Mouse (Mus musculus) CH12.LX (cell line): ENCODE data around the gene Npas2. TPM values are rescaled to one million over a fixed set of nuclear protein-coding genes. Genes with fewer than 3 reads are reported as not detected.

ENCODE experiments used
- DNase-seq: peaks from one replicate; pipeline ENCODE4 v3.0.0-alpha.2; 2013; ENCODE audit errors: extremely low read depth
- H3K27ac ChIP-seq: 2 replicates; pipeline ENCODE4 v1.5.1; 2012; ENCODE audit warnings: low read depth, mild to moderate bottlenecking, control low read depth, moderate library complexity; ENCODE audit not compliant: insufficient read depth
- H3K27me3 ChIP-seq: replicated peaks from 2 replicates; pipeline ENCODE3; 2012; ENCODE audit warnings: inconsistent platforms
- H3K36me3 ChIP-seq, 2 experiments: replicated peaks in 1 of 2; 2 replicates each; pipeline versions ENCODE3 to v1.6.1; 2012; ENCODE audit warnings: inconsistent platforms in 1 of 2, low read length in 1 of 2, mild to moderate bottlenecking in 1 of 2, mixed read lengths in 1 of 2, moderate library complexity in 1 of 2; ENCODE audit not compliant: control insufficient read depth in 1 of 2, insufficient read depth in 1 of 2
- H3K4me1 ChIP-seq, 2 experiments: 2 replicates each; pipeline ENCODE4 v1.6.1; 2012; ENCODE audit warnings: inconsistent platforms in 1 of 2, moderate library complexity in 1 of 2; ENCODE audit not compliant: insufficient read depth in 2 of 2, control insufficient read depth in 1 of 2
- H3K4me2 ChIP-seq: 2 replicates; pipeline ENCODE4 v1.6.1; 2012; ENCODE audit warnings: low read depth, mild to moderate bottlenecking, control low read depth; ENCODE audit not compliant: poor library complexity, insufficient read depth, severe bottlenecking
- H3K4me3 ChIP-seq, 3 experiments: fragments of 150-350 bp in 1 of 3; sonication (generic) in 1 of 3; replicated peaks in 1 of 3; 2 replicates each; pipeline versions ENCODE3 to v1.5.1; 2011 to 2012; ENCODE audit warnings: low read depth in 2 of 3, low read length in 2 of 3, mild to moderate bottlenecking in 2 of 3, moderate library complexity in 2 of 3, control low read depth in 1 of 3, improper control_type of control experiment in 1 of 3, inconsistent platforms in 1 of 3, mixed read lengths in 1 of 3; ENCODE audit not compliant: poor library complexity in 1 of 3
- H3K79me2 ChIP-seq: replicated peaks from 2 replicates; pipeline ENCODE4 v1.6.1; 2012; ENCODE audit warnings: mild to moderate bottlenecking, moderate library complexity; ENCODE audit not compliant: control insufficient read depth, poor library complexity, insufficient read depth, severe bottlenecking; ENCODE audit errors: extremely low read depth
- H3K9ac ChIP-seq: 2 replicates; pipeline ENCODE4 v1.6.1; 2012; ENCODE audit warnings: low read depth, mild to moderate bottlenecking, control low read depth, moderate library complexity; ENCODE audit not compliant: insufficient read depth
- H3K9me3 ChIP-seq: replicated peaks from 2 replicates; pipeline ENCODE3; 2012; ENCODE audit warnings: low read length, inconsistent platforms, mixed read lengths
- EP300 ChIP-seq: IDR thresholded peaks from 2 replicates; pipeline ENCODE4 v1.6.1; 2011; ENCODE audit warnings: low read length, improper control_type of control experiment
- ETS1 ChIP-seq: conservative IDR thresholded peaks from 2 replicates; pipeline ENCODE4 v1.6.1; 2012; ENCODE audit warnings: low read depth, mild to moderate bottlenecking, inconsistent platforms, low read length, improper control_type of control experiment, moderate library complexity
- HCFC1 ChIP-seq: IDR thresholded peaks from 2 replicates; pipeline ENCODE4 v1.6.1; 2012; ENCODE audit warnings: low read depth, mild to moderate bottlenecking, inconsistent platforms, low read length, improper control_type of control experiment
- MAX ChIP-seq: IDR thresholded peaks from 2 replicates; pipeline ENCODE4 v1.6.1; 2011; ENCODE audit warnings: low read length, improper control_type of control experiment
- MAZ ChIP-seq: IDR thresholded peaks from 2 replicates; pipeline ENCODE4 v1.6.1; 2012; ENCODE audit warnings: low read depth, mild to moderate bottlenecking, inconsistent platforms, low read length, improper control_type of control experiment, moderate library complexity
- MYC ChIP-seq: IDR thresholded peaks from 2 replicates; pipeline ENCODE4 v1.6.1; 2011; ENCODE audit warnings: low read depth, mild to moderate bottlenecking, improper control_type of control experiment, low read length
- NELFE ChIP-seq: IDR thresholded peaks from 2 replicates; pipeline ENCODE4 v1.6.1; 2011; ENCODE audit warnings: low read depth, low read length, improper control_type of control experiment
- POLR2A ChIP-seq: IDR thresholded peaks from 2 replicates; pipeline ENCODE4 v1.6.1; 2011; ENCODE audit warnings: low read depth, mild to moderate bottlenecking, improper control_type of control experiment, low read length
- RCOR1 ChIP-seq: conservative IDR thresholded peaks from 2 replicates; pipeline ENCODE4 v1.6.1; 2012; ENCODE audit warnings: low read depth, mild to moderate bottlenecking, inconsistent platforms, low read length, improper control_type of control experiment
- SMC3 ChIP-seq: IDR thresholded peaks from 2 replicates; pipeline ENCODE4 v1.6.1; 2011; ENCODE audit warnings: low read depth, low read length, improper control_type of control experiment
- UBTF ChIP-seq: IDR thresholded peaks from 2 replicates; pipeline ENCODE4 v1.6.1; 2012; ENCODE audit warnings: low read depth, mild to moderate bottlenecking, inconsistent platforms, low read length, improper control_type of control experiment, moderate library complexity
- ZC3H11A ChIP-seq: IDR thresholded peaks from 2 replicates; pipeline ENCODE4 v1.6.1; 2012; ENCODE audit warnings: low read depth, mild to moderate bottlenecking, inconsistent platforms, low read length, improper control_type of control experiment
- ZKSCAN1 ChIP-seq: IDR thresholded peaks from 2 replicates; pipeline ENCODE4 v1.6.1; 2012; ENCODE audit warnings: low read depth, inconsistent platforms, low read length, improper control_type of control experiment, borderline replicate concordance
- ZNF384 ChIP-seq: IDR thresholded peaks from 2 replicates; pipeline ENCODE4 v1.6.1; 2012; ENCODE audit warnings: low read depth, low read length, improper control_type of control experiment, inconsistent platforms
- dilution Hi-C: fragments of 300-500 bp; cut with MboI; formaldehyde crosslinking; loops from 2 replicates; pipeline ENCODE4 v1.14.3; 2020; ENCODE audit warnings: low sequenced_read_pairs; ENCODE audit not compliant: extremely low pct_unique_long_range_greater_than_20kb, extremely low pct_ligation_motif_present
- in situ Hi-C: fragments of 300-500 bp; cut with MboI; formaldehyde crosslinking; loops from 3 replicates; pipeline ENCODE4 v1.14.3; 2019; ENCODE audit warnings: low sequenced_read_pairs, low pct_ligation_motif_present, low pct_unique_long_range_greater_than_20kb, mixed read lengths
- polyA plus RNA-seq: library from polyadenylated mRNA; unstranded; fragments of >175 nt; gene quantifications from 2 replicates; pipeline ENCODE4 v1.2.1, GENCODE M21; 2012; ENCODE audit warnings: low read depth; ENCODE audit not compliant: insufficient read length
- total RNA-seq, 2 experiments: library from RNA; depleted of rRNA; stranded (reverse); fragments of 300-350 nt in 1 of 2; fragments of >200 nt in 1 of 2; gene quantifications; 2 replicates each; pipeline ENCODE4 v1.2.3; 2012 to 2014

Gene Npas2
- total and polyA plus RNA-seq, 3 experiments, result 0.13 TPM; not detected in 2

DNA sequence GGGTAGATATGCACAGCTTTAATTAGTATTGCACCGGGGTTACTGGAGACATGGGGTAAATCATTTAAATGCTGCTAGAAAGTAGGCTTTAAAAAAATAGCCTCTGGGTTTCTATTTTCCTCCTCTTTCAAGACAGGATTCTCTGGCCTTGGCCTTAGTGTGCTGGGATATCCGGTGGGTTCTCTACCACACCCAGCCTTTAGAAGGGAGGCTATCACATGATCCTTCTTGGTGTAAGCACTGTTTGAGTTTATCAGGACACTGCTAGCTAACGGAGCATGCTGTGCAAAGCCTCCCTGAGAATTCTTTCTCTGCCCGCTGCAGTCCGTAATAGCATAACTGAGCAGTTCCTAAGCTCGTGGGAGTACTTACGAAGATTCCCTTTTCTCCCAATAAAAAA lies 155.9 kb downstream of the Npas2 start:
- peaks cover 4% of the 10 kb centered on the region for H3K9me3 ChIP-seq
- no peak overlapping the region for H3K4me3 ChIP-seq
- H3K79me2 ChIP-seq, result no peaks in the 10 kb centered on the region
- dilution Hi-C loops (no loop called here), in situ Hi-C loops (loop anchor here (10.0 kb wide), 1 partner anchor 345 kb away; no protein-coding TSS in a partner anchor)
- H3K4me2 ChIP-seq, result no peak overlapping the region
- no peak overlapping the region for H3K9ac ChIP-seq
- H3K27me3 ChIP-seq, result no peaks in the 10 kb centered on the region
- H3K4me1 ChIP-seq, result no peaks in the 10 kb centered on the region
- DNase-seq, result no peak
- TF ChIP-seq EP300, result no peak
- no peak for TF ChIP-seq ZKSCAN1
- TF ChIP-seq NELFE, result no peak
- TF ChIP-seq RCOR1, result no peak
- no peak for TF ChIP-seq HCFC1
- no peak for TF ChIP-seq MYC
- TF ChIP-seq MAZ, result no peak
- no peak for TF ChIP-seq SMC3
- no peak for TF ChIP-seq UBTF
- TF ChIP-seq POLR2A, result no peak
- H3K27ac ChIP-seq, result no peak overlapping the region
- H3K36me3 ChIP-seq, result no peaks in the 10 kb centered on the region

GRCm38 (mm10) chr1:39361754-39362514 lies 168.4 kb downstream of the Npas2 start:
- TF ChIP-seq ZNF384 (no peak), ETS1 (no peak), MAX (no peak), ZC3H11A (no peak), HCFC1 (no peak), SMC3 (no peak), MYC (no peak)
- DNase-seq, result no peak
- Histone ChIP-seq H3K9me3 (no peaks in the 10 kb centered on the region), H3K79me2 (no peaks in the 10 kb centered on the region), H3K27me3 (peaks cover 9% of the 10 kb centered on the region), H3K4me1 (peaks cover under 1 to 4% of the 10 kb centered on the region in 2 experiments; a peak in 2 of 4 replicates), H3K9ac (no peak overlapping the region), H3K4me2 (no peak overlapping the region), H3K4me3 (no peak overlapping the region), H3K27ac (no peak overlapping the region), H3K36me3 (no peaks in the 10 kb centered on the region)
- in situ Hi-C loops (no loop called here), dilution Hi-C loops (no loop called here)
